Comparison of ENCODE assay signal across 8 mouse cellular contexts in genomic region chr11:75781919-75782318, GRCm38 (mm10). TPM values are rescaled to one million over a fixed set of nuclear protein-coding genes. Genes with fewer than 3 reads are reported as not detected.
DNase-seq lines count a peak whose midpoint lies in the region; ATAC-seq lines count a peak whose summit lies in the region.

No protein-coding gene starts in this region.

- WGBS in forebrain, embryonic 10.5 days, result 28% methylated on average over 6 of the region's 6 CpGs
- WGBS in forebrain, embryonic 15.5 days, result 25% methylated on average over 6 of the region's 6 CpGs
- WGBS in embryonic facial prominence, embryonic 15.5 days, result 22% methylated on average over 6 of the region's 6 CpGs
- WGBS in midbrain, embryonic 11.5 days, result 27% methylated on average over 6 of the region's 6 CpGs

- no peaks in the 10 kb centered on the region for H3K4me1 ChIP-seq in forebrain, embryonic 10.5 days
- H3K4me1 ChIP-seq in forebrain, embryonic 15.5 days, result no peaks in the 10 kb centered on the region
- H3K4me1 ChIP-seq in embryonic facial prominence, embryonic 15.5 days, result no peaks in the 10 kb centered on the region
- no peaks in the 10 kb centered on the region for H3K4me1 ChIP-seq in midbrain, embryonic 11.5 days (ENCODE audit: control insufficient read depth, insufficient read depth, low read length)

- no peaks in the 10 kb centered on the region for H3K9me3 ChIP-seq in forebrain, embryonic 10.5 days
- no peaks in the 10 kb centered on the region for H3K9me3 ChIP-seq in forebrain, embryonic 15.5 days
- H3K9me3 ChIP-seq in embryonic facial prominence, embryonic 15.5 days (replicated peaks), result no peaks in the 10 kb centered on the region
- H3K9me3 ChIP-seq in midbrain, embryonic 11.5 days (ENCODE audit: control insufficient read depth, low read length), result no peaks in the 10 kb centered on the region

- H3K9ac ChIP-seq in forebrain, embryonic 15.5 days (replicated peaks), result no peak overlapping the region
- no peak overlapping the region for H3K9ac ChIP-seq in embryonic facial prominence, embryonic 15.5 days
- no peak overlapping the region for H3K9ac ChIP-seq in midbrain, embryonic 11.5 days (ENCODE audit: low read length)

- H3K4me2 ChIP-seq in forebrain, embryonic 15.5 days (replicated peaks), result no peak overlapping the region
- no peak overlapping the region for H3K4me2 ChIP-seq in embryonic facial prominence, embryonic 15.5 days (replicated peaks)
- H3K4me2 ChIP-seq in midbrain, embryonic 11.5 days, result no peak overlapping the region

- intact Hi-C loops in heart, postnatal 25 days (cut with DNase I), result loop anchor here (2.0 kb wide), 2 partner anchors 185 to 385 kb away; no protein-coding TSS in a partner anchor

- no peak; the same call in 1 of the 2 replicates for ATAC-seq in forebrain, embryonic 15.5 days (replicated peaks)
- peak; percentile 17; the same call in 1 of the 2 replicates for ATAC-seq in embryonic facial prominence, embryonic 15.5 days (ENCODE audit: insufficient number of reproducible peaks, low FRiP score, low TSS enrichment, low read depth)
- ATAC-seq in midbrain, embryonic 11.5 days (ENCODE audit: low FRiP score), result peak; percentile 52; the same call in 1 of the 2 replicates

- no peak overlapping the region for H3K27ac ChIP-seq in forebrain, embryonic 10.5 days
- no peak overlapping the region for H3K27ac ChIP-seq in forebrain, embryonic 15.5 days (replicated peaks)
- no peak overlapping the region for H3K27ac ChIP-seq in embryonic facial prominence, embryonic 15.5 days (replicated peaks)
- no peak overlapping the region for H3K27ac ChIP-seq in midbrain, embryonic 11.5 days (ENCODE audit: low read depth, low read length)

- H3K4me3 ChIP-seq in forebrain, embryonic 10.5 days, result no peak overlapping the region
- H3K4me3 ChIP-seq in forebrain, embryonic 15.5 days, result no peak overlapping the region
- no peak overlapping the region for H3K4me3 ChIP-seq in embryonic facial prominence, embryonic 15.5 days (replicated peaks)
- no peak overlapping the region for H3K4me3 ChIP-seq in midbrain, embryonic 11.5 days (ENCODE audit: low read depth, low read length)

- H3K36me3 ChIP-seq in forebrain, embryonic 10.5 days (replicated peaks), result no peaks in the 10 kb centered on the region
- H3K36me3 ChIP-seq in forebrain, embryonic 15.5 days, result no peaks in the 10 kb centered on the region
- H3K36me3 ChIP-seq in embryonic facial prominence, embryonic 15.5 days, result peaks cover 4% of the 10 kb centered on the region; the same call in 1 of the 2 replicates
- no peaks in the 10 kb centered on the region for H3K36me3 ChIP-seq in midbrain, embryonic 11.5 days (ENCODE audit: control insufficient read depth, insufficient read depth, low read length)

- H3K27me3 ChIP-seq in forebrain, embryonic 10.5 days (ENCODE audit: poor library complexity, severe bottlenecking), result peaks cover 13% of the 10 kb centered on the region; the same call in 1 of the 2 replicates
- no peaks in the 10 kb centered on the region for H3K27me3 ChIP-seq in forebrain, embryonic 15.5 days
- no peaks in the 10 kb centered on the region for H3K27me3 ChIP-seq in embryonic facial prominence, embryonic 15.5 days
- H3K27me3 ChIP-seq in midbrain, embryonic 11.5 days (ENCODE audit: control insufficient read depth, insufficient read depth, low read length), result no peaks in the 10 kb centered on the region

- DNase-seq in forebrain, embryonic 10.5 days (ENCODE audit: extremely low spot score, low spot score), result peak; percentile 66
- DNase-seq in adrenal gland, postnatal 25 days, result peak; percentile 66
- peak; percentile 23 for DNase-seq in heart, postnatal 25 days (ENCODE audit: low spot score)
- DNase-seq in layer of hippocampus, postnatal 25 days (ENCODE audit: extremely low spot score in 1 of 2, low spot score in 1 of 2), result peak; percentile 42 to 66
- peak; percentile 94 for DNase-seq in midbrain, embryonic 11.5 days (ENCODE audit: low spot score, missing footprints)
- DNase-seq in spleen, postnatal 36 days (ENCODE audit: low spot score in 2 of 2), result peak; percentile 53 to 59

RNA-seq across cellular contexts. Expression of gene Doc2b, which starts 13.9 kb away (rescaled TPM):
- 0.10 and 0.17 TPM in 2 replicates for polyA plus RNA-seq in forebrain, embryonic 10.5 days (2016; fragmentation: Nextera tagmentation; extraction: Ambion mirVana)
- 2.0 and 2.1 TPM in 2 replicates for polyA plus RNA-seq in forebrain, embryonic 15.5 days (2015; fragmentation: Nextera tagmentation; extraction: Ambion mirVana)
- 16.0 and 23.3 TPM in 2 replicates for total RNA-seq in adrenal gland, postnatal 25 days (2021)
- polyA plus RNA-seq in embryonic facial prominence, embryonic 15.5 days (2015; fragmentation: Nextera tagmentation; extraction: Ambion mirVana), result 1.1 and 1.2 TPM in 2 replicates
- total RNA-seq in heart, postnatal 25 days (2021), result under 1 TPM; 0.14 to 0.42 TPM
- 100 to 1,000 TPM; 107 to 111 TPM for total RNA-seq in layer of hippocampus, postnatal 25 days (2021)
- 0.58 and 0.68 TPM in 2 replicates for polyA plus RNA-seq in midbrain, embryonic 11.5 days (2014; fragmentation: Nextera tagmentation; extraction: Ambion mirVana)

RNA-seq across cellular contexts. Expression of gene Ywhae, which starts 49.2 kb away (rescaled TPM):
- 1,332 and 1,366 TPM in 2 replicates for polyA plus RNA-seq in forebrain, embryonic 10.5 days (2016; fragmentation: Nextera tagmentation; extraction: Ambion mirVana)
- polyA plus RNA-seq in forebrain, embryonic 15.5 days (2015; fragmentation: Nextera tagmentation; extraction: Ambion mirVana), result 1,361 and 1,417 TPM in 2 replicates
- 594 and 621 TPM in 2 replicates for total RNA-seq in adrenal gland, postnatal 25 days (2021)
- 742 and 749 TPM in 2 replicates for polyA plus RNA-seq in embryonic facial prominence, embryonic 15.5 days (2015; fragmentation: Nextera tagmentation; extraction: Ambion mirVana)
- total RNA-seq in heart, postnatal 25 days (2021), result 100 to 1,000 TPM; 555 to 568 TPM
- 1,000 to 10,000 TPM; 1,088 to 1,203 TPM for total RNA-seq in layer of hippocampus, postnatal 25 days (2021)
- 1,665 and 1,827 TPM in 2 replicates for polyA plus RNA-seq in midbrain, embryonic 11.5 days (2014; fragmentation: Nextera tagmentation; extraction: Ambion mirVana)

Comparison
In these comparisons a context has a peak if more than half of its experiments do, and no peak if none do; other contexts are left out.
1. DNase-seq: peak in every context shown above with its lines; median percentile 94 in midbrain, embryonic 11.5 days; 66 in forebrain, embryonic 10.5 days; 66 in adrenal gland, postnatal 25 days; 56 in spleen, postnatal 36 days; 54 in layer of hippocampus, postnatal 25 days; 23 in heart, postnatal 25 days.